Mouse (Mus musculus): ENCODE data around the gene Zfp369. TPM values are rescaled to one million over a fixed set of nuclear protein-coding genes. Genes with fewer than 3 reads are reported as not detected.

The Zfp369 gene
- 39.6 and 40.5 TPM in 2 replicates for polyA plus RNA-seq (2012; rRNA removed)

DNA sequence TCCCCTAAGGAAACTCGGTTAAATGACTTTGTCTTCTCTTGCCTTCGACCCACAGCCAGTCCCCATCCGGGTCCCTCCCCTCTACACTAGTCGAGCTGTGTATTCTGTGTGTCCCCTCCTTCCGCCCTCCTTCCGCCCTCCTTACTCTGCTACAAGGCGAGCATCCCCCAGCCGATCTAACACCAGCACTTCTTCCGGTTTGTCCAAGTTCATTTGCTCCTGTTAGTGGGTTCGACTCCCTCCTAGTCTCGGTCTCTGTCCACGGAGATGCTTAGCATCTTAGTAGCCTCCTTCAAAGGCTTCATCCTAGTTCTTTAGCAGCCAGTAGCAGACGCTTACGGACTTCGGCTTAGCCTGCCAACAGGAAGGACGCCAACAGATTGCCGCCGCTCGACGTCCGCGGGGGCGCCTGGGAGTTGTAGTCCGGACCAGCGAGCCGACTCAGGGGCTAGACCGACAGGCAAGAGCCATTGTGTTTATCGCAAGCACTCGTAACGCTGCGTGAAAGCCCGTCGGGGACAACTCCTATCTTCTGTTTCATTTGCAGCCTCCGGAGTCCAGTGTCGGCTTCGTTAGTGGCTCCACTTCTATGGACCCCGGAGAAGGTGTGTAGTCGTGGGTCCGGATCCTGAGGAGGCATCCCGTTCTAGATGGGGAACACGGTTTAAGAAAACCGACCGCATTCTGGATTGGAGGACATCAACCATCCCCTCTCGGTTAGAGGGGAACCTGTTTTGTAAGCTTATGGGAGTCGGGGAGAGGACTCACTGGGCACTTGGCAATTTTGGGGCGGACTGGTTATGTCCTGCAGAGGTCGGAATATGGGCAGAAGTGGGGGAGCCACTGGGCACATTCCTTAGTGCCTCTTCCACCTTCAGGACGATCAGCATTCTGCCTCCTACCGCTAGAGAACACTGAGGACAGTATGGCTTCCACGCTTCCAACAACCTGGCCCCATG, at the start of gene Zfp369:
Zfp369 (plus strand) TSS at position 432 of the 959 bp plus-strand sequence.
- Histone ChIP-seq H3K27me3 (ENCODE audit: control insufficient read depth, insufficient read depth, low read length) (no peaks in the 10 kb centered on the region), H3K27ac (ENCODE audit: insufficient read depth, low read length) (peak within 1 kb of the TSS; percentile 94), H3K4me1 (ENCODE audit: control insufficient read depth, insufficient read depth, low read length) (no peaks in the 10 kb centered on the region), H3K4me3 (replicated peaks; ENCODE audit: insufficient read depth, low read depth, low read length) (peak within 1 kb of the TSS; percentile 99)
- TF ChIP-seq CTCF (IDR thresholded peaks at IDR 0.05; ENCODE audit: borderline replicate concordance, insufficient read depth, low read depth, low read length): no peak
- peak; percentile 63 for TF ChIP-seq POLR2A (IDR thresholded peaks at IDR 0.05; ENCODE audit: borderline replicate concordance, insufficient read depth, low read length)
- peak; percentile 95 for DNase-seq
- under 1% methylated on average over 50 of the region's 50 CpGs for WGBS

GRCm38 (mm10) chr13:65237211-65237610, 41.4 kb upstream of the Zfp369 start:
- WGBS: 74% methylated on average over 9 of the region's 9 CpGs
- no peak for TF ChIP-seq POLR2A (IDR thresholded peaks at IDR 0.05; ENCODE audit: borderline replicate concordance, insufficient read depth, low read length)
- no peak for TF ChIP-seq CTCF (IDR thresholded peaks at IDR 0.05; ENCODE audit: borderline replicate concordance, insufficient read depth, low read depth, low read length)
- H3K4me1 ChIP-seq (ENCODE audit: control insufficient read depth, insufficient read depth, low read length): no peaks in the 10 kb centered on the region
- H3K27ac ChIP-seq (ENCODE audit: insufficient read depth, low read length): no peak overlapping the region
- no peak for DNase-seq
- H3K27me3 ChIP-seq (ENCODE audit: control insufficient read depth, insufficient read depth, low read length): no peaks in the 10 kb centered on the region
- no peak overlapping the region for H3K4me3 ChIP-seq (replicated peaks; ENCODE audit: insufficient read depth, low read depth, low read length)

DNA sequence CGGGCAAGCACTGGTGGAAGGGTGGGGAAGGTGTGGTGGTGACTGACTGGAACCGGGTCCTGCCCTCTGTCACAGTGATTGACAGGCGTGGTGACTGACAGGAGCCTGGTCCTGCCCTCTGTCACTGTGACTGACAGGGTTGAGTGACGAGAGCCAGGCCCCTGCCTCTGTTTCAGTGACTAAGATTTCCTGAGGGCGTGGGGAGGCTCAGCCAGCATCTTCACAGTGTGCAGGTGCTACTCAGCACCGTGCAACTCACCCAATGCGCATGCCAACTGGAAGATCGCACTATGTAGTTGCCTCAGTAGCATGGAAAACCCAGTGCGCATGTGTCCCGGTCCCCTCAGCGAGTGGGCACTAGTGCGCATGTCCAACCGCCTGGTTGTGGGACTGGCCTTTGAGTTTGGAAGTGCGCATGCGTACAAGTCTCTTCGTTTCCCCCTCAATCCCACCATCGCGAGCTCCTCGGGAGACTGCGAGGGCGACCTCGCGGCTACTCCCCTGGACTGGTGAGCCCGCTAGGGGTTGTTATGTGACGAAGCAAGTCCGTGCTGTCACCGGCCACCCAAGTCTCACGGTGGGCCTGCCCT, 38.0 kb upstream of the Zfp369 start:
- Histone ChIP-seq H3K4me1 (ENCODE audit: control insufficient read depth, insufficient read depth, low read length) (no peaks in the 10 kb centered on the region), H3K27me3 (ENCODE audit: control insufficient read depth, insufficient read depth, low read length) (no peaks in the 10 kb centered on the region), H3K27ac (ENCODE audit: insufficient read depth, low read length) (peak overlapping the region; percentile 90), H3K4me3 (replicated peaks; ENCODE audit: insufficient read depth, low read depth, low read length) (peak overlapping the region; percentile 87)
- TF ChIP-seq CTCF (IDR thresholded peaks at IDR 0.05; ENCODE audit: borderline replicate concordance, insufficient read depth, low read depth, low read length): no peak
- TF ChIP-seq POLR2A (IDR thresholded peaks at IDR 0.05; ENCODE audit: borderline replicate concordance, insufficient read depth, low read length): peak; percentile 82
- WGBS: under 1% methylated on average over 28 of the region's 28 CpGs
- DNase-seq: peak; percentile 97 to 98

- TF ChIP-seq CTCF (IDR thresholded peaks at IDR 0.05; ENCODE audit: borderline replicate concordance, insufficient read depth, low read depth, low read length) (no peak), POLR2A (IDR thresholded peaks at IDR 0.05; ENCODE audit: borderline replicate concordance, insufficient read depth, low read length) (no peak; the same call in 1 of the 2 replicates)
- no peaks in the 10 kb centered on the region for H3K27me3 ChIP-seq (ENCODE audit: control insufficient read depth, insufficient read depth, low read length)
- H3K27ac ChIP-seq (ENCODE audit: insufficient read depth, low read length): peak overlapping the region; percentile 85
- peak overlapping the region; percentile 87 for H3K4me3 ChIP-seq (replicated peaks; ENCODE audit: insufficient read depth, low read depth, low read length)
- DNase-seq: peak; percentile 94 to 96
- WGBS: under 1% methylated on average over 45 of the region's 45 CpGs
- no peaks in the 10 kb centered on the region for H3K4me1 ChIP-seq (ENCODE audit: control insufficient read depth, insufficient read depth, low read length)
These were observed 37.5 kb upstream of the Zfp369 start for GRCm38 (mm10) chr13:65241099-65241626.

DNA sequence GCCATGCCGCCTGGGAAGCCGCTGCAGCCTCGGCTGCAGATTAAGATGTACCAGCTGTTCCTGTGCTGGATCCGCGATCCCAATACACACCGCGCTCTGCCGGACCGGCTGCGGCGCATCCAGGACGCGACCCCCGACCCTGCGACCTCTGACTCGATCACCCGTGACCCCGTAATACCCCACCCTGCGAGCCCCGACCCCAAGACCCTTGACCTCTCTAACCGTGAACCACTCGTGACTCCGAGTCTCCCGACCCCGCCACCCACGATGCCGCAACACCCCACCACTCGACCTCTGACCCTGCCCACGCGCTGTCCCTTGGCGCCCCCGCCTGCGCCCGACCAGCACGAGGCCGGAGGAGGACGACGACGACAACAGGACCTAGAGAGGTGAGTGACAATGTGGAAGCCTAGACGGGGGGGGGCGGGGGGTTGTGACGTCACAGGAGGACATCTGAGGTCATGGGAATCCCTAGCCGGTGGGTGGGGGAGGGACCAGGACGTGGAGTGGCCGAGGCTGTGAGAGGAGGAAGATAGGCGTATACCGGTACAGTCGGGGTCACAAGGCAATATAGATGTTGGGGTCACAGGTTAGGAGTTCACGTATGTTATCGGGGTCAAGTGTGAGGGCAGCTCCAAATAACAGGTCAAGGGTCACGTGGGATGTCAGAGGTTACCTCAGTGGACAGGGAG, 36.8 kb upstream of the Zfp369 start:
- H3K27ac ChIP-seq (ENCODE audit: insufficient read depth, low read length): 0 out of 2 replicates have a peak overlapping the region, but pooled peaks have one; percentile 8
- H3K4me3 ChIP-seq (replicated peaks; ENCODE audit: insufficient read depth, low read depth, low read length): peak overlapping the region; percentile 87
- no peaks in the 10 kb centered on the region for H3K27me3 ChIP-seq (ENCODE audit: control insufficient read depth, insufficient read depth, low read length)
- TF ChIP-seq POLR2A (IDR thresholded peaks at IDR 0.05; ENCODE audit: borderline replicate concordance, insufficient read depth, low read length): no peak
- TF ChIP-seq CTCF (IDR thresholded peaks at IDR 0.05; ENCODE audit: borderline replicate concordance, insufficient read depth, low read depth, low read length): no peak
- H3K4me1 ChIP-seq (ENCODE audit: control insufficient read depth, insufficient read depth, low read length): no peaks in the 10 kb centered on the region
- peak in 1 of 2 experiments; percentile 54 for DNase-seq
- WGBS: 4% methylated on average over 51 of the region's 51 CpGs

GRCm38 (mm10) chr13:65242319-65242787, 36.3 kb upstream of the Zfp369 start:
- TF ChIP-seq POLR2A (IDR thresholded peaks at IDR 0.05; ENCODE audit: borderline replicate concordance, insufficient read depth, low read length) (no peak), CTCF (IDR thresholded peaks at IDR 0.05; ENCODE audit: borderline replicate concordance, insufficient read depth, low read depth, low read length) (no peak)
- H3K27ac ChIP-seq (ENCODE audit: insufficient read depth, low read length): no peak overlapping the region
- H3K27me3 ChIP-seq (ENCODE audit: control insufficient read depth, insufficient read depth, low read length): no peaks in the 10 kb centered on the region
- 45% methylated on average over 27 of the region's 27 CpGs for WGBS
- peak in 1 of 2 experiments; percentile 23 for DNase-seq
- no peaks in the 10 kb centered on the region for H3K4me1 ChIP-seq (ENCODE audit: control insufficient read depth, insufficient read depth, low read length)
- no peak overlapping the region for H3K4me3 ChIP-seq (replicated peaks; ENCODE audit: insufficient read depth, low read depth, low read length)

GRCm38 (mm10) chr13:65243273-65243672, 35.3 kb upstream of the Zfp369 start:
- H3K4me3 ChIP-seq (replicated peaks; ENCODE audit: insufficient read depth, low read depth, low read length): no peak overlapping the region
- 95% methylated on average over 4 of the region's 4 CpGs for WGBS
- no peaks in the 10 kb centered on the region for H3K4me1 ChIP-seq (ENCODE audit: control insufficient read depth, insufficient read depth, low read length)
- DNase-seq: no peak
- TF ChIP-seq POLR2A (IDR thresholded peaks at IDR 0.05; ENCODE audit: borderline replicate concordance, insufficient read depth, low read length) (no peak), CTCF (IDR thresholded peaks at IDR 0.05; ENCODE audit: borderline replicate concordance, insufficient read depth, low read depth, low read length) (no peak)
- H3K27ac ChIP-seq (ENCODE audit: insufficient read depth, low read length): no peak overlapping the region
- H3K27me3 ChIP-seq (ENCODE audit: control insufficient read depth, insufficient read depth, low read length): no peaks in the 10 kb centered on the region

All from cerebellum, adult 2 months (tissue).